Mouse (Mus musculus): ENCODE data around the gene Rnf123.
A peak's percentile ranks its signal among the peaks of the same experiment; 100 is the strongest.

Gene Rnf123

GRCm38 (mm10) chr9:108104766-108105548 is 21.8 kb upstream of the Rnf123 start:
- DNase-seq (ENCODE audit: low spot score in 2 of 2), result no peak

DNA sequence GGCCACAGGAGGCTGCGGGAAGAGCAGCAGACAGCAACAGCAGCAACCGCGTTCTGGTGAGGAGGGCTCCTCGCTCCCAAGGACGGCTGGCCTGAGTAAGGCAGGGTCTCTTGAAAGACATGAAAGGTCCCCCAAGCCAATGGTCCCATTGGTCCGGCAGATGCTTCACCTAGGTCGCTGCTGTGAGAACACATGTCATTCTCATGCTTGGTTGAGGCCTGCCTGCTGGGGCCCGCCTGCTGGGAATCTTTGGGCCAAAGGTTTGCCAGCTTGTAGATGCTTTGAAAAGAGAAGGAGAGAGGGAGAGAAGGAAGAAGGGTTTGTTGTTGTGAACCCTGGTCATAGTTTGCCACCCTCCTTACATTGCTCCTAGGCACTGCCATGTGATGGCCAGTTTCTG is 16.5 kb upstream of the Rnf123 start:
- no peak for DNase-seq (ENCODE audit: low spot score in 2 of 2)

DNA sequence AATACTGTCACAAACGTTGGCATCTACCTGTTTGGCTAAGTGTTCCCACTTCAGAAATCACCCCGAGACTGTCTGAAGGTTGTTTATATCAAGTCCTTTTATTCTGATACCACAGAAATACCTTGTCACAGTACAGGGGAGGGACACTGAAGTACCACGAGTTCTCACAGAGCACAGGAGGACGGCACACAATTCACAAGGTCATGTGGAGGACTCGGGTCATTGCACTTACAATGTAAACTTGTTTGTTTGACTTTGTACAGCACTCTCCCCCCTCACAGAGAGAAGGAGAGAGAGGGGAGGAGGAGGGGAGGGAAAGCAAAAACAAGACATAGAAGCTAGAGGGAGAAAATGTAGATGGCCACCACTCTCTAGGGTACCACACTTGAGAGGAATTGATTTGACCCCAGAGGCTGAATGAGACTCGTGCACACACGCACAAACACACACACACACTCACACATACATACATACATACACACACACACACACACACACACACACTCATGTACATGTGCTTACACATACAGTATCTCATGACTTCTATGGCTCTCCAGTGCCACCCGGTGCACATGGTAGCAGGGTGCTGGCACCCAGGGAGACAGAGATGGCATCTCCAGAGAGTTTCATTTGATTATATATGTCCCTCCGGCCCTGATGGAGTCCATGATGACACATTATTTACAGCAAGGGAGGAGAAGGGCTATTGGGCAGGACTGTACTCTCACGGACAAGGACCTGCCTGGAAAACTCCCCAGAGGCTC is 13.0 kb upstream of the Rnf123 start:
- no peak for DNase-seq (ENCODE audit: low spot score in 2 of 2)

DNA sequence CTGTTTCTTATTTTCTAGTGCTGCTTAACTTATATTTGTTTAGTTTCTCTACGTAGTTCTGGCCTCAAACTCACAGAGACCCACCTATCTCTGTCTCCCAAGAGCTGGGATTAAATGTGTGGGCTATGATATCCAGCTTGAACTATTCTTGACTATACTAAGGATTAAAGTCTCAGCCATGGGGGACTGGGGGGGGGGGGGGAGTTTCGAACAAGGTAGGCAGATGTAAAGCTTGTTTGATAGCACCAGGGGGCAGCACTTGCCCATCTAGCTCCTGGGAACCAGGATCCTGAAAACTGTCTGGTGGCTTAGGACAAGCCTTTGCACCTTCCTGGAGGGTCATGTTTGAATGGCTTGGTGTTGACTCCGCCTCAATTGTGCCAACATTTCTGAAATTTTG is 12.4 kb upstream of the Rnf123 start:
- peak; percentile 37 to 55 for DNase-seq (ENCODE audit: low spot score in 2 of 2)

DNA sequence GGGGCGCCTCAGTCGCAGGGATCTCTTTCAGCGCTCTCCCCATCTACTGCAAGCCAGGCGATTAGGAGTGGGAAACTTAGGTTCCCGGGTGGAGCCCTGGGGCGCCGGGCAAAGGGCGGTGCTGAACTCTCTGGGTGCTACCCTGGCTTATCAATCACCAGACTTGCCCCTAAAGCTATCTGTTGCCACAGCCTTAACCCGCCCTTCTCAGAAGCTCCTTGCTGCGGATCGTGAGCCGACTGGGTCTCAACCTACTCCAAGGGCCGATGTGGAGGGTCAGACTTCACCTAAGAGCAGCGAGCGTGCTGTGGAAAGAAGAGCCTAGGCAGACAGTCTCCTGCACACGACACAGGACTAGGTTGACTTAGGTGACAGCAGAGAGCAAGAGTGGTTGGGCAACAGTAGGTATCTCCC is 11.9 kb upstream of the Rnf123 start:
- no peak for DNase-seq (ENCODE audit: low spot score in 2 of 2)

GRCm38 (mm10) chr9:108094184-108094941 is 11.2 kb upstream of the Rnf123 start, which contains the start of gene Apeh:
Gene Apeh (minus strand): TSS chr9:108094606.
- DNase-seq (ENCODE audit: low spot score in 2 of 2), result peak; percentile 96

DNA sequence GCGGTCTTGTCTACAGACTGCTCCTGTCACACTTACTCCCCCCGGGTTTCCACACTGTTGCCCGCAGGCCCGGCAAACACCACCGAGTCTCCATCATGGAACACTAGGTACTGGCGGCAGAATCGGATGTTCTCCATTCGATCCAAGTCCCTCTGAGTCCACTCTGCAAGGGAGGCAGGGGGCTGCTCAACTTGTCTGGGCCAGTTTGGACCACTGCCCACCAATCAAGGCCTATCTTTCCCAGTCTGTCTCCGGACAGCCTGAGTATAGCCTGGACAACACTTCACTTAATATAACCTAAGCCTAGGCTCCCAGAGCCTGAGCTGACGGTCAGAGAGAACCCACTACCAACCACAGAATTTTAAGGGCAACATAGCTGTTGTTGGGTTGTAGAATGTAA is 10.4 kb upstream of the Rnf123 start:
- DNase-seq (ENCODE audit: low spot score in 2 of 2), result no peak

GRCm38 (mm10) chr9:108090611-108091120 is 7.5 kb upstream of the Rnf123 start:
- DNase-seq (ENCODE audit: low spot score in 2 of 2), result no peak

DNA sequence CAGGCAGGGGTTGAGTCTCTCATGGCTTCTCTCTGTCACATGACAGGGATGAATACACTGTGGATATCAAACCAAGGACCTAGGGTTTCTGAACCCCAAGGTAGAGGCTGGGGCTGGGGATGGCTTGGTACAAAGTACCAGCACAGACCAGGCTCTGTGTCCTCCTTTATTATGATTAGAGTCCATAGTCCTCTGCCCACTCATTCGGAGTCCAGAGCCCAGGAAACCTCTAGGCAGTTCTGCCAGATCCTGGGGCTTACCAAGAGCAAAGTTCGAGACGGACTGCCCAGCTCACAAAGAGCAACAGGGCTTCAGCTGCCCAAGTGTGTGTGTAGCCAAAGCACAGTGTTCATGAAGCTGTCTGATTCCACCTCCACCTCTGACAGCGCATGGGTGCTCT is 2.1 kb upstream of the Rnf123 start:
- DNase-seq (ENCODE audit: low spot score in 2 of 2), result no peak

DNA sequence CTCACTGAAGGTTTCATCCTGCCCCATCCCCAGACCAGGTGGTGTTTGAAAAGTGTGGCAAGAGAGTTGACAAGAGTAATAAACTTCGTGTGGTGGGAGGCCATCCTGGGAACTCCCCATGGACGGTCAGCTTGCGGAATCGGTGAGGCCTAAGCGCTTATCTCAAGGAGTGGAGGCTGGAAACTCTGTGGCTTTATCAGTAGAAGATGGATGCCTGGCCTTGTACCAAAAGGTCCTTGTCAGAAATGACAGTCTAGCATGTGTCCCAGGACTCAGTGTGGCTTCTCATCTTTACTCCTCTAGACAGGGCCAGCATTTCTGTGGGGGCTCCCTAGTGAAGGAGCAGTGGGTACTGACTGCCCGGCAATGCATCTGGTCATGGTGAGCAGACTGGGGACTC is 415 bp upstream of the Rnf123 start:
- no peak for DNase-seq (ENCODE audit: low spot score in 2 of 2)

- DNase-seq (ENCODE audit: low spot score in 2 of 2), result no peak
Measured at GRCm38 (mm10) chr9:108082549-108082948, 597 bp downstream of the Rnf123 start.

- DNase-seq (ENCODE audit: low spot score in 2 of 2), result peak in 1 of 2 experiments; percentile 50
Measured at GRCm38 (mm10) chr9:108080168-108080567, 3.0 kb downstream of the Rnf123 start, which contains the start of gene Mst1. Gene Mst1 (plus strand): TSS chr9:108080436.

GRCm38 (mm10) chr9:108073141-108073930 is 9.8 kb downstream of the Rnf123 start:
- no peak for DNase-seq (ENCODE audit: low spot score in 2 of 2)

GRCm38 (mm10) chr9:108072481-108072924 is 10.6 kb downstream of the Rnf123 start:
- DNase-seq (ENCODE audit: low spot score in 2 of 2), result no peak

GRCm38 (mm10) chr9:108071801-108072200 is 11.3 kb downstream of the Rnf123 start:
- no peak for DNase-seq (ENCODE audit: low spot score in 2 of 2)

DNA sequence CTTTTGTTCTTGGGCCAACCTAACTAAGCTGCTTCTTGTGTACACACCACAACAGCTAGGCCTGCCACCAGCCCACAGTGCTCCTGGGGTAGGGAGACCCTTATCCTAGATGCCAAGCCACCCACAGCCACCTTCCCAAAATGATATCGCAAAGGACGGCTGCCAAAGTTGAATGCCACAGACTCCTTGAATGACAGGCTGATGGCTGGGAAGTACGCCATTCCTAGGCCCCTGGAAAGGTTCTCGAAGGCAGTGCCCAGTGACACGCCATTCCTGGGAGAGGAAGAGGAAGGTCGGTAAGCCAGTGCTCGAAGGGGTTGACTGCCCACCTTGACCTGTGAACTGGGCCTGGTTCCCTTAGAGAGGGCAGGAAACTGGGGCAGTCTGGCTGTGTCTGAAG is 13.6 kb downstream of the Rnf123 start:
- DNase-seq (ENCODE audit: low spot score in 2 of 2), result no peak

DNA sequence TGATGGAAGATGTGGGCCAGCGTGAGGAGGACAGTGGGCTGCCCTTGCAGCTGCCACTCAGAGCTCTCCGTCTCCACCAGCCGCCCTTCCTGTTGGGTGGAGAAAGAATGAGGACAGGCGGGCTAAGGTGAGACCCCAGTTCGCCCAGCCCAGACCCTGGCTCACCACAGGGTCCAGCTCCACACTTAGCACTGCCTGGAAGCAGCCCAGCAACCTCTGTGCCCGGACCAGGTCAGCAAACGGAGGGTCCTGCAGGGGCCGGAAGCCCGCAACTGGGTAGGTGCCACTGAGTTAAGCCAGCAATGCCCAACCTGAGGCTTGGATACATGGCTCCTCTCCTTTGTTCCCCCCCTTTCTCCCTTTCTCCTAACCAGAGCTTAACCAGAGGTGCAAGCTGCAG is 14.1 kb downstream of the Rnf123 start:
- DNase-seq (ENCODE audit: low spot score in 2 of 2), result no peak

GRCm38 (mm10) chr9:108067900-108068299 is 15.2 kb downstream of the Rnf123 start:
- peak; percentile 76 to 84 for DNase-seq (ENCODE audit: low spot score in 2 of 2)

DNA sequence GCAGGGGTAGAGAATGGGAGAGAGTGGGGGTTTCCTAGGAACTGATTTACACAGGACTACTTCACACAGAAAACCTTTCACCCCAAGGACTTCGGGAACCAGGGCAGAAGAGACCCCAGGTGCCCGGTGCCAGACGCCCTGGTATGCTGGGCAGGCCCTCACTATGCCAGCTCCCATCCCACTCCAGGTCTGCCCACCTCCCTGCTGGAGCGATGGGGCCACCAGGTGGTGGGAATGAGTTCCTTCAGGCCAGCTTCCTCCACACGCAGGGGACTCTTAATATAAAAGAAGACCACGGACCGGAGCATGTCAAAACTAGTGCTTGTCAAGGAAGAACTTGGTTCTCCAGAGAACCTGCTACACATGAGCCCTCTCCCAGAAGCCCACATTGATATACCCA is 15.9 kb downstream of the Rnf123 start:
- no peak for DNase-seq (ENCODE audit: low spot score in 2 of 2)

GRCm38 (mm10) chr9:108065491-108066011 is 17.6 kb downstream of the Rnf123 start:
- peak; percentile 49 to 50 for DNase-seq (ENCODE audit: low spot score in 2 of 2)

DNA sequence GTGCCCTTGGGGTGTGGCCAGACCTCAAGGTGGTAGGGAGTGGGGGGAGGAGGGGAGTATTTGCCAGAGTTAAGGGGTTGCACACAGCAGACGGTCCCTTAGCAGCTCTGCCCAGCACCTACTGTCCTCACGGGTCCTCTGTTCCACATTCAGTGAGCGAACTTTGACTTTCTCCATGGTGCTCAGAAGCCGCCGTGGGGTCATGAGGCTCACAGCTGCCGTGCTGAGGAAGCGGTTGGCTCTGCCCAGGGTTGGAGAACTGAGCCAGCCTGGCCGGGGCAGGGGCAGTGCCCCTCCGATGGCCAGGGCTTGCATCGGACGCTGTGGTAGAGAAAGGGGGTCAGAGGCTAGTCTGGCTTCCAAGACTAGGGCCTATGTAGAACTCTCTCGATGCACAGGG is 19.8 kb downstream of the Rnf123 start:
- DNase-seq (ENCODE audit: low spot score in 2 of 2), result no peak
